In genomic region chr4:95346722-95347197, GRCm38 (mm10) we compare ENCODE assay signal across 8 mouse cellular contexts.
DNase-seq lines count a peak whose midpoint lies in the region.

No protein-coding gene starts in this region.

- intact Hi-C loops in heart, postnatal 10 days (cut with DNase I): no loop called here

- DNase-seq in left cerebral cortex, adult 11 months (ENCODE audit: low spot score): peak; percentile 8
- no peak for DNase-seq in left cerebral cortex, adult 8-10 months (ENCODE audit: low spot score in 2 of 2)
- peak; percentile 46 to 59 for DNase-seq in heart, postnatal 10 days
- DNase-seq in layer of hippocampus, adult 11-12 months (ENCODE audit: low spot score): peak; percentile 56
- peak; percentile 36 for DNase-seq in lung, postnatal 25 days (ENCODE audit: low spot score)
- DNase-seq in ovary, postnatal 14 days (ENCODE audit: low spot score): no peak
- no peak for DNase-seq in gastrocnemius, adult 18-20 months (ENCODE audit: low spot score)
- no peak for DNase-seq in spleen, postnatal 10 days (ENCODE audit: low spot score in 2 of 2)

Comparison
In these comparisons a context has a peak if more than half of its experiments do, and no peak if none do; other contexts are left out.
1. DNase-seq: peak in left cerebral cortex, adult 11 months (single experiment), heart, postnatal 10 days (2 of 2), layer of hippocampus, adult 11-12 months (single experiment) and lung, postnatal 25 days (single experiment); none in left cerebral cortex, adult 8-10 months (0 of 2), ovary, postnatal 14 days (single experiment), gastrocnemius, adult 18-20 months (single experiment) and spleen, postnatal 10 days (0 of 2).